Mouse (Mus musculus): ENCODE results near the gene March9. TPM values are rescaled to one million over a fixed set of nuclear protein-coding genes. Genes with fewer than 3 reads are reported as not detected.
A peak's percentile ranks its signal among the peaks of the same experiment; 100 is the strongest.
"Not testable (repeated sequence)": the region's sequence is repeated elsewhere in the genome, so short reads cannot be mapped to it uniquely, and the experiment has no call there.

The March9 gene
- polyA plus RNA-seq, 1 experiment from 2014 or later: 1.6 TPM

DNA sequence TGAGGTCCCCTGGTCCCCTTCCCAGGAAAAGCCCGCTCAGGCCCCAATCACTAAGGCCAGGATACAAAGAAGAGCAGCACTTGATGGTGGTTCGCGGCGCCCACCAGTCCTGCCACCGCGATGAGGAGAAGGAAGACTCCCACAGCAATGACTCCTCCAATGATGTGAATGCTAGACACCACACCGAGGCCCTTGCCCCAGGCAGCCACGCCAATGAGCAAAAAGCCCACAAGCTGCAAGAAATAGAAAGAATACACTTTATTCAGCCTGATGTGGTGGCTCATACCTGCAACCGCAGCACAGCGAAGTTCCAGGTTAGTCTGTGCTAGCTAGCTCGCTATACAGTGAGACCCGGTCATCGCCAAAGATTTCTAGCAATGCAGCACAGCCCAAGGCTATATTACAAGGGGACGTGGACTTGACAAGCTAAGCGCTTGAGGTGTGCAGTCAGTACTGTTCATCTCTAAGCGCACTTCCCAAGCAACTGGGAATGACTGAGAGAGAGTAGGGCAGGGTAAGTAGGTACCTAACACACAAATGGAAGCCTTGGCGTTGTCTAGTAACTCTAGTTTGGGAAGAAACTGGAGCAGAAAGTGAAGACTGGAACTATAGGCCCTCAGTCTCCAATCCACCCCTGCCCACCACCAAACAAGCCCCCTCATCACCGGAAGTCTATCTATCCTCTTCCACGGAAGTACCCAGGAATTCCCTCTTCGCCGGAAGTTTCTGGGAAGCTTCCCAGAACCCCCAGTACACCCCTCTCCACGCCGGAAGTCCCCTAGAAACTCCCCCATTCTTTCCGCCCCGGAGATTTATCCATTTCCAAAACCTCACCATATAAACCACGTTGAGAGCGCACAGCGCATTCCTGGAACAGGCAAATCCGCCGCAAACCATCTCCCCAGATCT is 9.6 kb upstream of the March9 start:
- WGBS: 7% methylated on average over 30 of the region's 30 CpGs

DNA sequence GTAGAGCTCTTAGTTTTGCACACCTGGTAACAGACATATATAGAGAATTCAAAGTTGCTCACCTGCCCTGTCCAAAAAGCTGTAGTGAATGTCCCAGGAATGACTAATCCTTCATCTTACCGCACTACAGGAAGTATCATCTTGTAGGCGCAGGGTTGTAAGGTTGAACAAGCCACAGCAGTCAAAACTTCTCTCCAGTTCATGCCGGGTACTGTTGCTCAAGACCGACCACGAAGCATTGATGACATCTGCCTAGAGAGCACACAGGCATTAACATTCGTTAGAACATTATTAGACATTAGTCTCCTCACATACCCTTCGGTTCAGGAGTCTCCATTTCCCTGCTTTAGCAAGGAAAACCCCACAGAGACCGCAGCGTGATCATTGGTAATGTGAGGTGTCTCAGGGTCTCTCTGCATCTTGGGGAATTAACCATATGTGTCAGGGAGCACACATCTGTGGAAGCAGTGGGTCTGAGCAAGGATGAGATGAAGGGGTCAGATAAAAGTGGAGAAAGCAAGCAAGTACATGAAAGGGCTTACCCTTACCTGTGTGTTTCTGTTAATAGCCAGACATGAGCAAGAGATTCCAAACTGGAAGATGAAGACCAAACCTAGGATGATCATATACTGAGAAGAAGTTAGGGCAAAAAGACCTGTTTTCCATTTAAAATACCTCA is 8.5 kb upstream of the March9 start:
- H3K27me3 ChIP-seq: no peaks in the 10 kb centered on the region
- H3K4me3 ChIP-seq: peak overlapping the region; percentile 54
- H3K4me1 ChIP-seq: peaks cover 40% of the 10 kb centered on the region
- 78% methylated on average over 9 of the region's 9 CpGs for WGBS
- ATAC-seq (ENCODE audit: insufficient number of reproducible peaks, insufficient read depth, low FRiP score, low TSS enrichment, low read depth): no peak
- no peaks in the 10 kb centered on the region for H3K9me3 ChIP-seq
- peak overlapping the region; percentile 85 for H3K4me2 ChIP-seq
- H3K27ac ChIP-seq: peak overlapping the region; percentile 87
- peaks cover 43% of the 10 kb centered on the region for H3K36me3 ChIP-seq
- H3K9ac ChIP-seq: peak overlapping the region; percentile 77

More for the DNA sequence above, 9.6 kb upstream of the March9 start:
- H3K36me3 ChIP-seq: peaks cover 42% of the 10 kb centered on the region
- peak overlapping the region; percentile 85 for H3K4me2 ChIP-seq
- ATAC-seq (ENCODE audit: insufficient number of reproducible peaks, insufficient read depth, low FRiP score, low TSS enrichment, low read depth): peak; percentile 45; the same call in 1 of the 2 replicates
- H3K9ac ChIP-seq: peak overlapping the region; percentile 77
- no peaks in the 10 kb centered on the region for H3K27me3 ChIP-seq
- H3K27ac ChIP-seq: peak overlapping the region; percentile 87
- no peaks in the 10 kb centered on the region for H3K9me3 ChIP-seq
- H3K4me3 ChIP-seq: peak overlapping the region; percentile 54
- H3K4me1 ChIP-seq: peaks cover 39% of the 10 kb centered on the region

DNA sequence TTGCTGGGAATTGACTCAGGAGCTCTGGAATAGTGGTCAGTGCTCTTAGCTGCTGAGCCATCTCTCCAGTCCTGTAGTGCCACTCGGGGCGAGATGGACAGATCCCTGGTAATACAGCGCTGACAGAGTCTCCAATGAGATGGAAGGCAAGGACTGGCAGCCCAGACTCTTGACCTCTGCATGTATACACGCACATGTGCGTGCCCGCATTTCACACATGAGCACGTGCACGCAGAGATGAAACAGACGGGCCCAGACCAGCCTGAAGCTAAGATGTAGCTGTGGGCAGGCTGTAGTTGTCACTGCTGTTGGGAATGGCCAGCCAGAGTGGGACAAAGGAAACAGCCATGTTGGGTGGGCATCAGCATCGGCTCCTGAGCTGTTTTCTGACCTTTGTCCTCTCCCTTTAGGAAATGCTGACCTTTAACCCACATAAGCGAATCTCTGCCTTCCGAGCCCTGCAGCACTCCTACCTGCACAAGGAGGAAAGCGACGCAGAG is 6.6 kb upstream of the March9 start:
- Histone ChIP-seq H3K4me2 (no peak overlapping the region), H3K27me3 (0 out of 2 replicates have a peak, but pooled peaks cover 1% of the 10 kb centered on the region), H3K9ac (no peak overlapping the region), H3K27ac (no peak overlapping the region), H3K9me3 (no peaks in the 10 kb centered on the region), H3K4me3 (no peak overlapping the region), H3K36me3 (peaks cover 43% of the 10 kb centered on the region), H3K4me1 (peaks cover 40% of the 10 kb centered on the region)
- WGBS: 88% methylated on average over 14 of the region's 14 CpGs
- no peak for ATAC-seq (ENCODE audit: insufficient number of reproducible peaks, insufficient read depth, low FRiP score, low TSS enrichment, low read depth)

GRCm38 (mm10) chr10:127065981-127066380 is 6.0 kb upstream of the March9 start:
- Histone ChIP-seq H3K4me2 (no peak overlapping the region), H3K4me3 (no peak overlapping the region), H3K4me1 (peaks cover 34% of the 10 kb centered on the region), H3K36me3 (peaks cover 43% of the 10 kb centered on the region), H3K27ac (no peak overlapping the region), H3K9me3 (no peaks in the 10 kb centered on the region), H3K27me3 (peaks cover 7% of the 10 kb centered on the region; the same call in 1 of the 2 replicates), H3K9ac (no peak overlapping the region)
- ATAC-seq (ENCODE audit: insufficient number of reproducible peaks, insufficient read depth, low FRiP score, low TSS enrichment, low read depth): no peak
- WGBS: 90% methylated on average over 9 of the region's 9 CpGs

DNA sequence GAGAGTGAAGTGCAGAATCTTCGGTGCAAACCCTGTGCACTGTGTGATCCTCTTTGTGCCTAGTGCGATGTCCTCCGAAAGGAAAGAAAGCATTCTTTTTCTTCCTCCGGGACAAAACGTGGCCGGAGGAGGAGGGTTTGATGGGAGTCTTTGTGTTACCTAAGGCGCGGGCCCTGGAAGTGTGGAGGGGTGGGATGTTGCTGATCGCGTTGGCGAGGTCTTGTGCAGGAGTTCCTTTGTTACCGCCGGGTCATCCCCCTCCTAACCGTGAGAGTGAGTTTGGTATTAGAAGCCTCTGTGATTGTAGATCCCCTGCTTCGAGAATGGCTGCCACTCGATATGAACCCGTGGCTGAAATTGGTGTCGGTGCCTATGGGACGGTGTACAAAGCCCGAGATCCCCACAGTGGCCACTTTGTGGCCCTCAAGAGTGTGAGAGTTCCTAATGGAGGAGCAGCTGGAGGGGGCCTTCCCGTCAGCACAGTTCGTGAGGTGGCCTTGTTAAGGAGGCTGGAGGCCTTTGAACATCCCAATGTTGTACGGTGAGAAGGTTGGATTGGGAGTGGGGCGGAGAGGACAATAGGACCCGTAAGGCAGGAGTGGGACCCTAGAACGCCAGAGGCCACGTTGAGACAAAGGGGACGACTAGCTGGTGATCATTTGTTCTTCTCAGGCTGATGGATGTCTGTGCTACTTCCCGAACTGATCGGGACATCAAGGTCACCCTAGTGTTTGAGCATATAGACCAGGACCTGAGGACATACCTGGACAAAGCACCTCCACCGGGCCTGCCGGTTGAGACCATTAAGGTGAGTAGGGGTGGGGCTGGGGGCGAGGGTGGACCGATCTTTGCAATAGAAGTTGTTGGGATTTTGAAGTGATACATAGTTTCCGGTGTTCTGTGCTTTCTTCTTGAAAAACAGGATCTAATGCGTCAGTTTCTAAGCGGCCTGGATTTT is 4.2 kb upstream of the March9 start:
- Histone ChIP-seq H3K4me2 (peak overlapping the region; percentile 91), H3K4me3 (peak overlapping the region; percentile 88), H3K36me3 (peaks cover 43% of the 10 kb centered on the region), H3K9ac (peak overlapping the region; percentile 97), H3K9me3 (no peaks in the 10 kb centered on the region), H3K4me1 (peaks cover 37% of the 10 kb centered on the region), H3K27me3 (peaks cover 19% of the 10 kb centered on the region), H3K27ac (peak overlapping the region; percentile 85)
- ATAC-seq (ENCODE audit: insufficient number of reproducible peaks, insufficient read depth, low FRiP score, low TSS enrichment, low read depth): no peak; the same call in 1 of the 2 replicates
- 12% methylated on average over 37 of the region's 37 CpGs for WGBS

DNA sequence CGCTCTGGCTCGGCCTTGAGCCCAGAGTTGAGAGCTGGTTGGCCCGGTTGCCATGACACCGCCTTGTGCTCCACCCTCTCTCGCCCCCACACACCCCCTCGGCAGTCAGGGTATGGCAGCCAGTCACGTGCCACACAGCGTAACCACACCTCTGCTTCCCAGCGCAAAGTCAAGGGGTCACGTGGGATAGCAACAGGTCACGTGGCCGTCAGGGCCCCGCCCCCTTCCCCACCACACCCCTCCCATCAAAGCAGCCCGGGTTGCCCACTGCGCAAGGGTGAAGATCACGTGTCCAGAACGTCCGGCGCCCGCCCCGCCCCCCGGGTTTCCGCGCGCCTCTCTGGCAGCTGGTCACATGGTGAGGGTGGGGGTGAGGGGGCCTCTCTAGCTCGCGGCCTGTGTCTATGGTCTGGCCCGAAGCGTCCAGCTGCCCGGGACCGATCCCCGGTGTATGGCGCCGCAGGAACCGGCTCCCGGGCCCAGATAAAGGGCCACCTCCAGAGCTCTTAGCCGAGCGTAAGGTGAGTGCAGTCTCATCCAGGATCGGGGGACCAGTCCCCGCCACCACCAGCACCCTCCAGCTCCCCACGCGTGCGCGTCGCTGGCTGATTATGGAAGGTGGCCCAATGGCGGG is 3.4 kb upstream of the March9 start, which contains the start of gene Cdk4:
Cdk4 (plus strand) TSS at position 296 of the 634 bp plus-strand sequence.
- Histone ChIP-seq H3K4me2 (peak within 1 kb of the TSS; percentile 91), H3K4me3 (peak within 1 kb of the TSS; percentile 88), H3K4me1 (peaks cover 37% of the 10 kb centered on the region), H3K36me3 (peaks cover 39% of the 10 kb centered on the region), H3K9ac (peak within 1 kb of the TSS; percentile 97), H3K27me3 (peaks cover 27% of the 10 kb centered on the region), H3K27ac (peak within 1 kb of the TSS; percentile 85), H3K9me3 (no peaks in the 10 kb centered on the region)
- under 1% methylated on average over 45 of the region's 46 CpGs for WGBS
- ATAC-seq (ENCODE audit: insufficient number of reproducible peaks, insufficient read depth, low FRiP score, low TSS enrichment, low read depth): peak; percentile 86

DNA sequence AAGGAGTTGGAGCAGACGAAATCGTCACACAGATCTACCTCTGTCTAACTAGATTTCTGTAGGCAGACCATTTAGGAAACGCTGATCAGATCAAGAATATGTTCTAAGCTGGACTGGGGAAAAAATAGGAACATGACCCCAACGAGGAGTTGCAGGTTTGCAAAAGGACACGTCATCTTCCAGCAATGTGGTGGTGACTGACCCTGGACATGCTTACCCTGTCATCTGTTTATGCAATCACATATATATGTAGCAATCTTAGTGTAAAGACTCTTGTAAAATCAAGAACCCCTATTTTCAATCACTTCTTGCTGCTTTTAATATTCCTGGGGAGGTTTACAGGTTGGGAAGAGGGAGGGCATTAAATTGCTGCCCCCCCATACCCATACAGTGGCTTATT is 2.5 kb upstream of the March9 start:
- peaks cover 31% of the 10 kb centered on the region for H3K27me3 ChIP-seq
- H3K4me3 ChIP-seq: no peak overlapping the region; the same call in 1 of the 2 replicates
- 76% methylated on average over 5 of the region's 5 CpGs for WGBS
- H3K36me3 ChIP-seq: peaks cover 32% of the 10 kb centered on the region
- H3K27ac ChIP-seq: no peak overlapping the region
- no peak overlapping the region for H3K9ac ChIP-seq
- no peak for ATAC-seq (ENCODE audit: insufficient number of reproducible peaks, insufficient read depth, low FRiP score, low TSS enrichment, low read depth)
- peaks cover 33% of the 10 kb centered on the region for H3K4me1 ChIP-seq
- no peak overlapping the region for H3K4me2 ChIP-seq
- no peaks in the 10 kb centered on the region for H3K9me3 ChIP-seq

DNA sequence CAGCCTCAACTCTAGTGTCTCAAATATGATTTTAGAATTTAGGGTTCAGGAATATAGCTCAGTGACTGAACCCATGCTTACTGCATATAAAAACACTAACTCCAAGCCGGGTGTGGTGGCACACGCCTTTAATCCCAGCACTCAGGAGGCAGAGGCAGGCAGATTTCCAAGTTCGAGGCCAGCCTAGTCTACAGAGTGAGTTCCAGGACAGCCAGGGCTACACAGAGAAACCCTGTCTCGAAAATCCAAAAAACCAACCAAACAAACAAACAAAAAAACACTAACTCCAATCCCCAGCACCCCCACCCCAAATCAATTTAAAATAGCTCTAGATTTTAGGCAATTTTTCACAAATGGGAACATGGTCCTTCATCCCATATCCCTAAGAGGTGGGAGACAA is 2.1 kb upstream of the March9 start:
- not testable (repeated sequence) for H3K9ac ChIP-seq; H3K9me3 ChIP-seq; H3K4me2 ChIP-seq; ATAC-seq (ENCODE audit: insufficient number of reproducible peaks, insufficient read depth, low FRiP score, low TSS enrichment, low read depth); H3K4me3 ChIP-seq; H3K27ac ChIP-seq
- 86% methylated on average over 4 of the region's 4 CpGs for WGBS
- peaks cover 31% of the 10 kb centered on the region for H3K27me3 ChIP-seq
- peaks cover 33% of the 10 kb centered on the region for H3K4me1 ChIP-seq
- H3K36me3 ChIP-seq: peaks cover 32% of the 10 kb centered on the region

- Histone ChIP-seq H3K4me1 (peaks cover 29% of the 10 kb centered on the region), H3K9me3 (no peaks in the 10 kb centered on the region), H3K9ac (no peak overlapping the region), H3K4me3 (no peak overlapping the region), H3K27me3 (peaks cover 31% of the 10 kb centered on the region), H3K36me3 (peaks cover 30% of the 10 kb centered on the region), H3K4me2 (no peak overlapping the region), H3K27ac (no peak overlapping the region)
- 74% methylated on average over 2 of the region's 2 CpGs for WGBS
- no peak for ATAC-seq (ENCODE audit: insufficient number of reproducible peaks, insufficient read depth, low FRiP score, low TSS enrichment, low read depth)
These were observed 1.5 kb upstream of the March9 start for GRCm38 (mm10) chr10:127061513-127061912.

GRCm38 (mm10) chr10:127061085-127061484 is 1.1 kb upstream of the March9 start:
- Histone ChIP-seq H3K27me3 (peaks cover 31% of the 10 kb centered on the region), H3K9ac (no peak overlapping the region), H3K9me3 (no peaks in the 10 kb centered on the region), H3K27ac (no peak overlapping the region), H3K4me3 (peak overlapping the region; percentile 87; the same call in 1 of the 2 replicates), H3K4me1 (peaks cover 29% of the 10 kb centered on the region), H3K4me2 (no peak overlapping the region), H3K36me3 (peaks cover 30% of the 10 kb centered on the region)
- no peak for ATAC-seq (ENCODE audit: insufficient number of reproducible peaks, insufficient read depth, low FRiP score, low TSS enrichment, low read depth)
- WGBS: 31% methylated on average over 5 of the region's 5 CpGs
